Mouse (Mus musculus): ENCODE data around the gene Igf1.

The Igf1 gene

DNA sequence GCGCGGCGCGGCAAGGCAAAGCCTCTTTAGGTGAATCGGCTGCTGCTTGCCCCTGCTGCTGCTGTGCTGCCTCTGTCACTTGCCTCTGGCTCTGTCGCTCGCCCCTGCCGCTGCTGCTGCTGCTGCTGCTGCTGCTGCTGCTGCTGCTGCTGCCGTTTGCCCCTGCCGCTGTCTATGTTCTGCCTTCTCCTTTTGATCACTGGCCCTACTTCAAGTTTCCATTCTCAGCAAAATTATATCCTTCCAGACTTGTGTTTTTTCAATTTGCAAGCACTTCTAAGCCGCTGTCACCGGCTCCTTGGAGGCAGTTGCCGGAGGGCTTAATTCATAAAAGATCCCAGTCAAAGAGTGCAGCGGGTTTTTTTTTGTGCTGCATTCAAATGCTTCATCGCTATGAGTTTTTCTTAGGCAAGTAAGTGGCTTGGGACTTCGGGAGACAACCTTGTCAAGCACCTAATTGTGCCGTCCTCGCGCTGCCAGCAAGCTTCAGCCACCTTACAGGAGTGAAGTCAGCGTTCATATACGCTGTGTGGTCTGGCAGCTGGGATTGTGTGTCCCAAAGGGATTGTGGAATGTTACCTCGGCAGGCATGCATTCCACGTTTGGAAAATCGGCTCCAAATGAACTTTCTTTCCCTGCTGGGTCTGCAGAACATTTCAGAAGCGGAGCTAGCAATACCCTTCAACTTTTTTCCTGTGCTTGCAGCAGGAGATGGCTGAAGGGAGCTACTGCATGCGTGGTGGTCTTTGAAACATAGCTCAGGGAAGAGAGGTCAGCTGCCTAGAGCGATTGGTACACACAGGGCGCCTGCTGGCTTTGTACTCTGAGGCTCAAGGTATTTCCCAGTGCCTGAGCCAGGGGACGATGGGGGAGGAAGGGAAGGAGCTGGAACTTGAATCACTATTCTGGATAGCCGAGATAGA, 2.4 kb downstream of the Igf1 start:
- peak; percentile 79 for DNase-seq (ENCODE audit: low spot score)

DNA sequence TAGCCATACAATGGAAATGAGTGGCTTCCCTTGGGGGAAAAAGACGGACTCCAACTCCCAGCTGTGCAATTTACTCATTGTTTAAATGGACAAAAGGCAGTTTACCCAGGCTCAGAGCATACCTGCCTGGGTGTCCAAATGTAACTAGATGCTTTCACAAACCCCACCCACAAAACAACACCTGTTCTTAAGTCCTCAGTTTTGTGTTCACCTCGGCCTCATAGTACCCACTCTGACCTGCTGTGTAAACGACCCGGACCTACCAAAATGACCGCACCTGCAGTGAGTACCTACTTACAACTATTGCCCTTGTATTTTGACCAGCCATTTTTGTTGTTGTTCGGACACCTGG, 3.0 kb downstream of the Igf1 start:
- no peak for DNase-seq (ENCODE audit: low spot score)

GRCm38 (mm10) chr10:87862899-87863298, 4.8 kb downstream of the Igf1 start:
- DNase-seq (ENCODE audit: low spot score) = no peak

DNA sequence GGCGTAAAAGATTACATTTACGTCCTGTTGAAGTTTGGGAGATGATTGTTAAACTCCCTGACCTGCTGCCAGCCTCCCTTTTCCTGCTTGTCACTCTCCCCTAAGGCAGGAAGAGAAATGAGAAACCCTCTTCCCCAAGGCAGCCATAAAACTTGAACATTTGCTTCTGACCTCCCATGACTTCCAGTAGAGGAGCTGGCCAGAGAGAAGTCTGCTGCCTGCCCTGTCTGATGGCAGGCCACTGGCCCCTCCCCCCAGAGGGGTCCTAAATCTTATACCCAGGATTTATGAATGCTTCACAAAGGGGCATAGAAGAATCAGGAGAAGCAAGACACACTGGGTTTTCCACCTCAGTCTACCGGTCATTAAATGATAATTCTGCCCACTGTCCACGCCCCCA, 5.3 kb downstream of the Igf1 start:
- peak; percentile 60 for DNase-seq (ENCODE audit: low spot score)

DNA sequence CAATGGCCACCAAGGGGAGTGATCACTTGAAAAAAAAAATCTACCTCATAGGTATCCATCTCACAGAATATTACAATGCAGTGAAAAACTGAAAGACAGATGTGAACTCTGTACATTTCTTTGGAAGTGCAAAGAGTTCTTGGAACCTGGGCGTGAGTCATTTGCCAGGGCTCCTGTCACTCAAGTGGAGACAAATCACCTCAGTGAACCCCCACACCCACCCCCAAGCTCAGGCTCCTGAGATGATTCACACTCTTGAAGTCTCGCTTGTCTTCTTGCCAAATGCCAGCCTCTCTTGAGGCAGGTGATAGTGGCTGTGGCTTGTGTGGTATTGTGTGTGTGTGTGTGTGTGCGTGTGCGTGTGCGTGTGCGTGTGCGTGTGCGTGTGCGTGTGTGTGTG, 7.6 kb downstream of the Igf1 start:
- no peak for DNase-seq (ENCODE audit: low spot score)

- no peak for DNase-seq (ENCODE audit: low spot score)
These were observed 8.4 kb downstream of the Igf1 start for GRCm38 (mm10) chr10:87866448-87866847.

DNA sequence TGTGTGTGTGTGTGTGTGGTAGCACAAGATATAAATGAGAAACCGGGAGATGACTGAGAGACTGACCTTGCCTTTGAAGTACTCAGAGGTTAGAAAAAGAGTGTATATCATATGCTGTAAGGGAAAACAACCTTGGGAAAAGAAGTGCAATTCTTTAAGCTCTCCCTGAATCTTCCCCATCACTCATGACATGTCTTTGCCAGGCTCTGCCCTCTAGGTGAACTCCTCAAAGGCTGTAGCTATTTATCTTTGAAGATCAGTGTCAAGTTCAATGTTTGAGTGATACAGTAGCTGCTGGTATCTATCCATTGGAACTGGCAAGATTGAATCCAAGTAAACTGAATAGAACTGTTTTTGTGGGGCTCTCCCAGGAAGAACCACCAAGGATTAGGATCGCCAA, 9.2 kb downstream of the Igf1 start:
- DNase-seq (ENCODE audit: low spot score) = peak; percentile 47

DNA sequence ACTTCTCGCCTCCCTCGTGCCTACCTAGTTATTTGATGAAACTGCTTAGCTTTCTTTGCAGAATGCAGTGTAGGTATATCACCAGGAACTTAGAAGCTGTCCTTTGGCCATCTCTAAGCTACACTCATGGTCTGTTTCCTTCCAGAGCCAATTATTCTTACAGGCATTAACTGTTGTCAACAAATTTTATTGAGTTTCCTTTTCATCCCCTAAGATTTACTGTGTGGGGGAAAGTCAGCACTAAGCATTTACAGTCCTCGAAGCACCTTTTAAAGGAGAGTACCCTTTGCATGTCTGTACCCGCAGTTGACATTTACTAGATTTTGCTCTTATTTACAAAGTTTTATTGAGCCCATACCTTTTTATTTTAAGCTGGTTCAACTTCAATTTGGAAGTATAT, 9.6 kb downstream of the Igf1 start:
- peak; percentile 24 for DNase-seq (ENCODE audit: low spot score)

- peak; percentile 27 for DNase-seq (ENCODE audit: low spot score)
These were observed 10.4 kb downstream of the Igf1 start for GRCm38 (mm10) chr10:87868349-87869053.

GRCm38 (mm10) chr10:87869151-87869550, 11.1 kb downstream of the Igf1 start:
- DNase-seq (ENCODE audit: low spot score) = peak; percentile 60

- DNase-seq (ENCODE audit: low spot score) = peak; percentile 60
These were observed 11.6 kb downstream of the Igf1 start for GRCm38 (mm10) chr10:87869691-87870090.

- peak; percentile 26 for DNase-seq (ENCODE audit: low spot score)
These were observed 14.0 kb downstream of the Igf1 start for GRCm38 (mm10) chr10:87871863-87872647.

GRCm38 (mm10) chr10:87872854-87873253, 14.8 kb downstream of the Igf1 start:
- DNase-seq (ENCODE audit: low spot score) = peak; percentile 17

DNA sequence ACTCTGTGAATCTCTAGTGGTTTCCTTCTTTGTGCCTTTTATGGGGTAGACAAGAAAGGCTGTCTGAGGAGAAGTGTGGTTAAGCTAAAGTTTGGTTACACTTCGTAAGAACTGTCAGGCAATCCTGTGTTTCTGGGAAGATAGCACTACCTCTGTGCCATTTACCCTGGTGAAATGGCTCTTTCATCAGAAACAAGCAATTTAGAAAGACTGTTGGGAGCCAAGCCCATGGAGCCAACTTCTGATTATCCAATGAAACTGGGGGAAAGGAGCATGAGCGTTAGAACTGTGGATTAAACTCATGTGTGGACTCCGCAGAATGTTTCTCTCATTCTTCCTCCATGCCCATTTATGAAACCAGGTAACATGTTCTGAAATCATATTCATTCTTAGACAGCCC, 15.5 kb downstream of the Igf1 start:
- no peak for DNase-seq (ENCODE audit: low spot score)

GRCm38 (mm10) chr10:87880071-87880785, 22.2 kb downstream of the Igf1 start:
- DNase-seq (ENCODE audit: low spot score) = no peak

- DNase-seq (ENCODE audit: low spot score) = no peak
These were observed 27.4 kb downstream of the Igf1 start for GRCm38 (mm10) chr10:87885326-87886040.

DNA sequence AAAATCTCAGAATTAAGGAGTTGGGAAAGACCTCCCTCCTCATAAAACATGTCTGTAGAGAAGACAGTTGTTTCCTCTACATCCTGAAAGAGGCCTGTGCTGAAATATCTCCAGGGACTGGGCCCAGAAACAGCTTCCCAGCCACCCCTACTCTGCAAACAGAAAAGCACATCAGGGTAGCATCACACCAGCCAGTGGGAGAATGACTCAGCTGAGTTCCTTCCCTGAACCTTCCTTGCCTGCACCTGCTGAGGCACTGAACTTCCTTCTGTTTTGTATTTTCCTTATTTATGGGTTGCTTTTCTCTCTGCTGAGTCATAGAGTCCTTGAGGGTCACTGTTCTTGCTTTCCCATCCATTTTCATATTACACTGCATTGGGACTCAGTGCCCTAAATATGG, 31.8 kb downstream of the Igf1 start:
- no peak for DNase-seq (ENCODE audit: low spot score)

DNA sequence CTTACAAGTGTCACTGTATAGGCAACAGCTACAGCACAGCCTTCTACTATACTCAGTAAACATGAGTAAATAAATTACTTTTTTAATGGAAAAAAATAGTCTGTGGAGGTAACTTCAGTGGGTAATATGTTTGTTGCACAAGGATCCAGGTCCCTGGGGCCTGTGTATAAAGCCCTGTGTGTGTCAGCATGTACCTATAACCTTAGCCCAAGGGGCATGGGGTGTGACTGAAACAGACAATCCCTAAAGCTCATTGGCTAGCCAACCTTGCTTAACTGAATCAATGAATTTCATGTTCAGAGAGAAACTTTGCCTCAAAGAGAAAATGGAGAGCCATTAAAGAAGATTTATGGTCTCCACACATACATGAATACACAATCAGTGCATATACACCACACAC, 34.2 kb downstream of the Igf1 start:
- no peak for DNase-seq (ENCODE audit: low spot score)

DNA sequence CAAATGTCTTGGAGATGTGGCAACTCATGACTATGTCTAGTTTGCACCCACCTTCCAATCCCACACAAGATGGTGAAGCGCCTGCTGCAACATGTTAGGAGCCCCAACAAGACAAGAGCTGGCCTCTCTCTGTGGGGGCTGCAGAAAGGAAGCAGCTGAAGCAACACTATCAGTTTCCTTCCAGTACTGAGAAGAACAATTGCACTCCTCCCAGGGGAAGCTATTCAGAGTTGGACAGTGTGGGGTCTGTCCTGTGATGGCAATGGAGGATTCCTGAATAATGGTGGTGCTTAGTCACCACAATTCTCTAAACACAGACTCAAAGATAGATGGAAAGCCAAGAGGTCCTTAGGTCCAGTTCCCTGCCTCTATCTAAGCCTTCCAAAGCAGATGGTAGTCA, 35.2 kb downstream of the Igf1 start:
- no peak for DNase-seq (ENCODE audit: low spot score)

DNA sequence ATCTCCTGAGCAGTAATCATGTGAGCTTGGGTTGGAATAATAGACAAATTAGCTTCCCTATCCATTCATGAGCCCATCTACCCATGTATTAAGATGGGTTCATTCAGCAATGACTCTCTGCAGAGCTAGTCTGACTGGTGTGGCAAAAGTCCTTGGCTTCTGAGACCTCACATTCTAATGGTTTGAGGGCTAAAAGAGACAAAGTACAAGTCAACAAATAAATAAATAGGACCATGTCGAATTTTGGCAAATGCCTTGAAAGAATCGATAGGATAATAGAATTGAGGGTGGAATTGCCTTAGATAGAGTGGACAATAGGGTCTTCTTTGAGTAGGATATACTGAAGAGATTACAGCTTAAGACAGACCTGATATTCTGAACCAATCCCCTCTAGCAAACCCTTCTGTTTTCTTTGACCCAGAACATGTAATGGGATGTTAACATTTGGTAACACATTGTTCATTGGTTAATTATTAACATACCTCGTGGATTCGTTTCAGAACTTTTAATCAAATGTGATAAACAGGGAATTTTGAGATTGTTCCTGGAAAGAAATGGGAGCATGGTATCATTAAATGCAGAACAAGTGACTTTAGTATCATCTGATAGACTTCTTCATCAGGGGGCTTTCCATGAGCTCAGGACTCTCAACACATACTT, 36.5 kb downstream of the Igf1 start:
- no peak for DNase-seq (ENCODE audit: low spot score)

DNA sequence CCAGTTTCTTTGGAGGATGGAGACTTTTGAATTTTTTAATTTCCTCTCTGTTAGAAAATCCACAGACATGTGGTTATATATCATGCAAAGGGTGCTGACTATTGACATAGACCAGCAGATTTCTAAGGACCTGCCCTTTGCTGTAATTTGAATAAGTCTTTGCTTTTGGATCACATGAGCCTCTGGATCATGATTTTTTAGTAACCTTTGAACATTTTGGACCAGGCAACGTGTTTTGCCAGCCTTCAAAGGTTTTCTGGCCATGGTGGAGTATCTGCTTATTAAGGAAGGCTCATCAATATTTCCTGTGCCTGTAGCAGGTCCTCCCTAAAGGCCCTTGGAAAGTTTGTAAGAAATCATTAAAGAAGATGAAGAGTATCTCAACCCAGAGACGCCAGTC, 37.3 kb downstream of the Igf1 start:
- no peak for DNase-seq (ENCODE audit: low spot score)
